Mouse (Mus musculus) retina, postnatal 1 day (tissue): ENCODE measurements around the gene A3galt2.
A peak's percentile ranks its signal among the peaks of the same experiment; 100 is the strongest.

ENCODE experiments used
- DNase-seq: peaks from one replicate; pipeline ENCODE4 v3.0.0-alpha.2; 2012

A3galt2 gene

GRCm38 (mm10) chr4:128755064-128755463 is at the start of gene A3galt2:
TSS of gene A3galt2 (plus strand) at chr4:128755364.
- DNase-seq = no peak

GRCm38 (mm10) chr4:128706626-128707025 is 48.5 kb upstream of the A3galt2 start:
- DNase-seq = peak; percentile 76

- DNase-seq = no peak
Observed at GRCm38 (mm10) chr4:128707384-128707783, 47.8 kb upstream of the A3galt2 start.

- DNase-seq = no peak
Observed at GRCm38 (mm10) chr4:128709061-128709780, 45.9 kb upstream of the A3galt2 start.

GRCm38 (mm10) chr4:128709781-128710166 is 45.4 kb upstream of the A3galt2 start:
- DNase-seq = no peak

GRCm38 (mm10) chr4:128710286-128710685 is 44.9 kb upstream of the A3galt2 start:
- DNase-seq = no peak

GRCm38 (mm10) chr4:128710800-128711199 is 44.4 kb upstream of the A3galt2 start:
- DNase-seq = no peak

GRCm38 (mm10) chr4:128711455-128712135 is 43.6 kb upstream of the A3galt2 start:
- DNase-seq = peak; percentile 95

- no peak for DNase-seq
Observed at GRCm38 (mm10) chr4:128712136-128712655, 43.0 kb upstream of the A3galt2 start.

- DNase-seq = no peak
Observed at GRCm38 (mm10) chr4:128712941-128713340, 42.2 kb upstream of the A3galt2 start.

- DNase-seq = peak; percentile 93
Observed at GRCm38 (mm10) chr4:128715241-128716204, 39.6 kb upstream of the A3galt2 start.

GRCm38 (mm10) chr4:128716279-128716678 is 38.9 kb upstream of the A3galt2 start:
- DNase-seq = peak; percentile 57

GRCm38 (mm10) chr4:128716731-128717130 is 38.4 kb upstream of the A3galt2 start:
- DNase-seq = no peak

GRCm38 (mm10) chr4:128720110-128720509 is 35.1 kb upstream of the A3galt2 start:
- peak; percentile 90 for DNase-seq

- peak; percentile 75 for DNase-seq
Observed at GRCm38 (mm10) chr4:128721061-128721648, 34.0 kb upstream of the A3galt2 start.

- no peak for DNase-seq
Observed at GRCm38 (mm10) chr4:128721761-128722160, 33.4 kb upstream of the A3galt2 start.

GRCm38 (mm10) chr4:128722932-128723331 is 32.2 kb upstream of the A3galt2 start:
- no peak for DNase-seq

GRCm38 (mm10) chr4:128723431-128723830 is 31.7 kb upstream of the A3galt2 start:
- no peak for DNase-seq

GRCm38 (mm10) chr4:128724059-128724458 is 31.1 kb upstream of the A3galt2 start:
- peak; percentile 74 for DNase-seq

- peak; percentile 89 for DNase-seq
Observed at GRCm38 (mm10) chr4:128727019-128727720, 28.0 kb upstream of the A3galt2 start.

- DNase-seq = no peak
Observed at GRCm38 (mm10) chr4:128727721-128728430, 27.3 kb upstream of the A3galt2 start.
